Mouse (Mus musculus) CH12.LX (cell line): ENCODE data around the gene Bri3. TPM values are rescaled to one million over a fixed set of nuclear protein-coding genes. Genes with fewer than 3 reads are reported as not detected.

Source experiments
- DNase-seq: peaks from one replicate; pipeline ENCODE4 v3.0.0-alpha.2; 2013; ENCODE audit errors: extremely low read depth
- H3K27ac ChIP-seq: 2 replicates; pipeline ENCODE4 v1.5.1; 2012; ENCODE audit warnings: low read depth, mild to moderate bottlenecking, control low read depth, moderate library complexity; ENCODE audit not compliant: insufficient read depth
- H3K27me3 ChIP-seq: replicated peaks from 2 replicates; pipeline ENCODE3; 2012; ENCODE audit warnings: inconsistent platforms
- H3K36me3 ChIP-seq, 2 experiments: replicated peaks in 1 of 2; 2 replicates each; pipeline versions ENCODE3 to v1.6.1; 2012; ENCODE audit warnings: inconsistent platforms in 1 of 2, low read length in 1 of 2, mild to moderate bottlenecking in 1 of 2, mixed read lengths in 1 of 2, moderate library complexity in 1 of 2; ENCODE audit not compliant: control insufficient read depth in 1 of 2, insufficient read depth in 1 of 2
- H3K4me1 ChIP-seq, 2 experiments: 2 replicates each; pipeline ENCODE4 v1.6.1; 2012; ENCODE audit warnings: inconsistent platforms in 1 of 2, moderate library complexity in 1 of 2; ENCODE audit not compliant: insufficient read depth in 2 of 2, control insufficient read depth in 1 of 2
- H3K4me2 ChIP-seq: 2 replicates; pipeline ENCODE4 v1.6.1; 2012; ENCODE audit warnings: low read depth, mild to moderate bottlenecking, control low read depth; ENCODE audit not compliant: poor library complexity, insufficient read depth, severe bottlenecking
- H3K4me3 ChIP-seq, 3 experiments: fragments of 150-350 bp in 1 of 3; sonication (generic) in 1 of 3; replicated peaks in 1 of 3; 2 replicates each; pipeline versions ENCODE3 to v1.5.1; 2011 to 2012; ENCODE audit warnings: low read depth in 2 of 3, low read length in 2 of 3, mild to moderate bottlenecking in 2 of 3, moderate library complexity in 2 of 3, control low read depth in 1 of 3, improper control_type of control experiment in 1 of 3, inconsistent platforms in 1 of 3, mixed read lengths in 1 of 3; ENCODE audit not compliant: poor library complexity in 1 of 3
- H3K79me2 ChIP-seq: replicated peaks from 2 replicates; pipeline ENCODE4 v1.6.1; 2012; ENCODE audit warnings: mild to moderate bottlenecking, moderate library complexity; ENCODE audit not compliant: control insufficient read depth, poor library complexity, insufficient read depth, severe bottlenecking; ENCODE audit errors: extremely low read depth
- H3K9ac ChIP-seq: 2 replicates; pipeline ENCODE4 v1.6.1; 2012; ENCODE audit warnings: low read depth, mild to moderate bottlenecking, control low read depth, moderate library complexity; ENCODE audit not compliant: insufficient read depth
- H3K9me3 ChIP-seq: replicated peaks from 2 replicates; pipeline ENCODE3; 2012; ENCODE audit warnings: low read length, inconsistent platforms, mixed read lengths
- CHD2 ChIP-seq: IDR thresholded peaks from 2 replicates; pipeline ENCODE4 v1.6.1; 2011; ENCODE audit warnings: low read length, improper control_type of control experiment
- GABPA ChIP-seq: IDR thresholded peaks from 2 replicates; pipeline ENCODE4 v1.6.1; 2012; ENCODE audit warnings: low read depth, low read length, improper control_type of control experiment, inconsistent platforms; ENCODE audit not compliant: insufficient replicate concordance
- MXI1 ChIP-seq: IDR thresholded peaks from 2 replicates; pipeline ENCODE4 v1.6.1; 2011; ENCODE audit warnings: mild to moderate bottlenecking, low read depth, low read length, improper control_type of control experiment
- MYC ChIP-seq: IDR thresholded peaks from 2 replicates; pipeline ENCODE4 v1.6.1; 2011; ENCODE audit warnings: low read depth, mild to moderate bottlenecking, improper control_type of control experiment, low read length
- RAD21 ChIP-seq: IDR thresholded peaks from 2 replicates; pipeline ENCODE4 v1.6.1; 2011; ENCODE audit warnings: low read depth, mild to moderate bottlenecking, low read length, improper control_type of control experiment, moderate library complexity
- RCOR1 ChIP-seq: conservative IDR thresholded peaks from 2 replicates; pipeline ENCODE4 v1.6.1; 2012; ENCODE audit warnings: low read depth, mild to moderate bottlenecking, inconsistent platforms, low read length, improper control_type of control experiment
- ZMIZ1 ChIP-seq: IDR thresholded peaks from 2 replicates; pipeline ENCODE4 v1.6.1; 2012; ENCODE audit warnings: low read depth, mild to moderate bottlenecking, inconsistent platforms, low read length, improper control_type of control experiment
- ZNF384 ChIP-seq: IDR thresholded peaks from 2 replicates; pipeline ENCODE4 v1.6.1; 2012; ENCODE audit warnings: low read depth, low read length, improper control_type of control experiment, inconsistent platforms
- dilution Hi-C: fragments of 300-500 bp; cut with MboI; formaldehyde crosslinking; loops from 2 replicates; pipeline ENCODE4 v1.14.3; 2020; ENCODE audit warnings: low sequenced_read_pairs; ENCODE audit not compliant: extremely low pct_unique_long_range_greater_than_20kb, extremely low pct_ligation_motif_present
- in situ Hi-C: fragments of 300-500 bp; cut with MboI; formaldehyde crosslinking; loops from 3 replicates; pipeline ENCODE4 v1.14.3; 2019; ENCODE audit warnings: low sequenced_read_pairs, low pct_ligation_motif_present, low pct_unique_long_range_greater_than_20kb, mixed read lengths
- polyA plus RNA-seq: library from polyadenylated mRNA; unstranded; fragments of >175 nt; gene quantifications from 2 replicates; pipeline ENCODE4 v1.2.1, GENCODE M21; 2012; ENCODE audit warnings: low read depth; ENCODE audit not compliant: insufficient read length
- total RNA-seq, 2 experiments: library from RNA; depleted of rRNA; stranded (reverse); fragments of 300-350 nt in 1 of 2; fragments of >200 nt in 1 of 2; gene quantifications; 2 replicates each; pipeline ENCODE4 v1.2.3; 2012 to 2014

Gene Bri3
- total and polyA plus RNA-seq, 3 experiments: 9.3 to 41.7 (median 20.3) TPM

DNA sequence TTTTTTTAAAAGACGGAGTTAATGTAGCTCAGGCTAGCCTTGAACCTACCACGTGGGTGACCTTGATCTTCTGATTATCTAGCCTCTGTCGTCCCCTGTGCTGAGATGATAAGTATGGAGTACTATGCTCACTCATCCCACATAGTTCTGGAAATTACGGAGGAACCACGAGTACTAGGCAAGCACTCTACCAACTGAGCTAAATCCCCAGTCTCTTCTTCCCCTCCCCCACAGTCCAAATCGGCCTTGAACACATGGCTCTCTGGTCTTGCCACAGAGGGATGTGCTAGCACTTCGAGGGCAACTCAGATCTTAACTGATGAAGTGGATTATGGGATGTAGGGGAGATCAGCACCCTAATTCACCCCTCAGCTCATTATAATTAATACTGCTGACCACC, 26.2 kb upstream of the Bri3 start:
- no peak for DNase-seq

GRCm38 (mm10) chr5:144219306-144219705, 24.9 kb upstream of the Bri3 start:
- no peak overlapping the region for H3K9ac ChIP-seq
- peaks cover 0 to 31% of the 10 kb centered on the region in 2 experiments for H3K36me3 ChIP-seq
- dilution Hi-C loops: no loop called here
- no peaks in the 10 kb centered on the region for H3K27me3 ChIP-seq
- no peak overlapping the region for H3K4me2 ChIP-seq
- H3K4me3 ChIP-seq: no peak overlapping the region
- no peaks in the 10 kb centered on the region for H3K79me2 ChIP-seq
- in situ Hi-C loops: loop anchor here (25.0 kb wide), 1 partner anchor 518 kb away; no protein-coding TSS in a partner anchor
- H3K4me1 ChIP-seq: peaks cover 13 to 42% of the 10 kb centered on the region in 2 experiments
- DNase-seq: no peak
- no peak for TF ChIP-seq MXI1
- no peaks in the 10 kb centered on the region for H3K9me3 ChIP-seq
- H3K27ac ChIP-seq: no peak overlapping the region

More for the DNA sequence above, 26.2 kb upstream of the Bri3 start:
- in situ Hi-C loops: loop anchor here (25.0 kb wide), 1 partner anchor 519 kb away; no protein-coding TSS in a partner anchor
- no peak overlapping the region for H3K9ac ChIP-seq
- H3K4me2 ChIP-seq: no peak overlapping the region
- TF ChIP-seq MYC: no peak
- no peak for TF ChIP-seq RAD21
- no peak for TF ChIP-seq CHD2
- no peak for TF ChIP-seq ZMIZ1
- TF ChIP-seq ZNF384: no peak
- H3K4me3 ChIP-seq: no peak overlapping the region
- no peaks in the 10 kb centered on the region for H3K79me2 ChIP-seq
- H3K27me3 ChIP-seq: no peaks in the 10 kb centered on the region
- dilution Hi-C loops: no loop called here
- H3K9me3 ChIP-seq: no peaks in the 10 kb centered on the region
- H3K27ac ChIP-seq: no peak overlapping the region
- H3K36me3 ChIP-seq: peaks cover 0 to 43% of the 10 kb centered on the region in 2 experiments
- H3K4me1 ChIP-seq: peaks cover 13 to 47% of the 10 kb centered on the region in 2 experiments

GRCm38 (mm10) chr5:144219936-144220335, 24.3 kb upstream of the Bri3 start:
- no peaks in the 10 kb centered on the region for H3K9me3 ChIP-seq
- DNase-seq: no peak
- no peaks in the 10 kb centered on the region for H3K79me2 ChIP-seq
- peaks cover 10 to 39% of the 10 kb centered on the region in 2 experiments for H3K4me1 ChIP-seq
- in situ Hi-C loops (loop anchor here (25.0 kb wide), 1 partner anchor 517 kb away; no protein-coding TSS in a partner anchor), dilution Hi-C loops (no loop called here)
- H3K27me3 ChIP-seq: no peaks in the 10 kb centered on the region
- H3K4me3 ChIP-seq: no peak overlapping the region
- H3K36me3 ChIP-seq: peaks cover 0 to 28% of the 10 kb centered on the region in 2 experiments
- H3K27ac ChIP-seq: no peak overlapping the region
- no peak overlapping the region for H3K4me2 ChIP-seq
- TF ChIP-seq MXI1 (no peak), GABPA (no peak), ZNF384 (no peak), RCOR1 (no peak)
- H3K9ac ChIP-seq: no peak overlapping the region
